Mouse (Mus musculus): ENCODE measurements around the gene Rfc3. TPM values are rescaled to one million over a fixed set of nuclear protein-coding genes. Genes with fewer than 3 reads are reported as not detected.
"Not testable (repeated sequence)": the region's sequence is repeated elsewhere in the genome, so short reads cannot be mapped to it uniquely, and the experiment has no call there.

The Rfc3 gene
- 67.4 and 73.3 TPM in 2 replicates for total RNA-seq (2017)

DNA sequence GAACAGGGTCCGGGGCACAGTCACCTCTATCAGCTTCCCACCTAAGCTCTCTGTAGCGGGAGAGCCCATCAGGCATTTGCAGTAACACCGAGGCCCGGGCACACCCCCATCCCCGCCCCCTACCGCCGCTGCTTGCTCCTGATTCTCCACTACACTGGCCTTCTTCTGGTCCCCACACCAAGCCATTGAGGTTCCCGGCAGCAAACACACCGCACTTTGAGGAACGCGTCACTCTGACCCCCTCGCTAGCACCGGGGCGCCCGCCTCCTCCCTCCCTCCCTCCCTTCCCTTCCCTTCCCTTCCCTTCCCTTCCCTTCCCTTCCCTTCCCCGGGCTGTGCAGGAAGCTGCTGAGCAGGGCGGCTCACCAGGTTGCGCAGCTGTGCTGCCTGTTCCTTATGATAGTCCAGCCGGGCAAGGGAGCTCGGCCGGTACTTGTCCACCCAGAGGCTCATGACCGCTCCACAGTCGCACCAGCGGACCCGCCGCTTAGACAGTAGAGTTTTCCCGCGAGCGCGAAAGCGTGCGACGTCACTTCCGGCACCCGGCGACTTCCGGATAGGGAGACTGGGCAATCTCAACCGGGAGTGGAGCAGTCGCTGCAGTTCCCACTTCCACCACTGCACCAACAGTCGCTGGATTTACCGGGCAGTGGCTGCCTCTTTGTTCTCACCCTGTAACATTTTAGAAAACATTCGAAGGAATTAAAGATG, at the start of gene Rfc3:
Gene Rfc3 (minus strand): TSS at position 543 of the 711 bp plus-strand sequence.
- peak; percentile 99 for ATAC-seq (replicated peaks in 1 of 2; ENCODE audit: insufficient read depth in 1 of 2, low FRiP score in 2 of 2, low TSS enrichment in 1 of 2, low read depth in 1 of 2, poor library complexity in 2 of 2, severe bottlenecking in 2 of 2)

DNA sequence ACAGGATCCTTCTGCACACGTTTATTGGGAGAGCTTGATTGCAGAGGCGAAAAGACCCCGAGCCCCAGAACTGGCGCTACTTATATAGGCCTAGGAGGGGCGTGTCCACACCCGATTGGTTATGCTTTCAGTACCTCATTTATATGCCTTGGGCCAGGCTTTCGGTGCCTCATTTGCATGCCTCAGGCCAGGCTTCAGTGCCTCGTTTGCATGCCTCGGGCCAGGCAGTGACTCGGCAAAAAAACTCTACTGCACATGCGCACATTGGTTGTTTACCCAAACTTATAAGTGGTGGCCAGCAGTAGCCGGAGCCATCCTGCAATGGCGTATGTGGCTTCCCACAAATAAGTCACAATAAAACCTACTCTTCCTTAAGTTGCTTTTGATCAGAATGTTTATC, 42.6 kb upstream of the Rfc3 start:
- not testable (repeated sequence) for ATAC-seq (replicated peaks in 1 of 2; ENCODE audit: insufficient read depth in 1 of 2, low FRiP score in 2 of 2, low TSS enrichment in 1 of 2, low read depth in 1 of 2, poor library complexity in 2 of 2, severe bottlenecking in 2 of 2)

DNA sequence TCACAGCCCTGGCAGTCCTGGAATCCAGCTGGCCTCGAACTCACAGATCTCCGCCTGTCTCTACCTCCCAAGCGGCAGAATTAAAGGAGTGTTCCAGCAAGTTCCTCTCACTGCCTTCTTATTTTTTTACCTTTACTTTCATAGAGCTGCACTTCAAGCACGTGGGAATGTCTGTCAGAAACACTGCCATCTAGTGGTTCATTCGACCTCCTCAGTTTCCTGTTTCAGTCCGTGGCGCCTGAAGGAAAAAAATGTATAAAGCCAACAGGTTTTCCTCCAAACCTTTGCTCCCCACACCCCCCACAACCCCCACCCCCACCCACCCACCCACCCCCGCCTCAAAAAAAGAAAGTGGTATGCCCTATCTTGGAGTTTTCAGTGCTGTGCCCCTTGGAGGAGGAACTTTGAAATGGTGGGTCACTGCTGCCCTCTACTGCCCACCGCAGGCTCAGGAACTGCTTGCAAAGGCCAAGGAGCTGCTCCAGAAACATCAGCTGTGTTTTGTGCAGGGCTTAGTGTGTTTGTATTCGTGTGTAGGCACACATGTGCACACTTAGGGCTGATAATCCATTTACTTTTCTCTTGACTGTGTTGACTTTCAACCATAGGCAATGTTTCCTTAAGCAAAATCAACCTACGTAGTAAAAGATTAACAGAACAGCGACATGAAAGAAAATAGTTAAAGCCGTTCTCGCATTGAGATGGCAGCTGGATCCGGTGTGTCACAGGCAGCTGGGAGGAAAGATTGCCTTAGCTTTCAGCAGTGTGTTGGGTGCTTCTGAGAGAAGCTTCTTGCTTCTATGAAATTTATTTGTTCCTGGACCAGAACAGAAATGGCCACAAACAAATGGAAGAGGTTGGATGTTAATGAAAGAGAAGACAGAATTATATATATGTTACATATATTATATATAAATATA, 35.8 kb upstream of the Rfc3 start:
- ATAC-seq (replicated peaks in 1 of 2; ENCODE audit: insufficient read depth in 1 of 2, low FRiP score in 2 of 2, low TSS enrichment in 1 of 2, low read depth in 1 of 2, poor library complexity in 2 of 2, severe bottlenecking in 2 of 2) = peak; percentile 98 to 99

DNA sequence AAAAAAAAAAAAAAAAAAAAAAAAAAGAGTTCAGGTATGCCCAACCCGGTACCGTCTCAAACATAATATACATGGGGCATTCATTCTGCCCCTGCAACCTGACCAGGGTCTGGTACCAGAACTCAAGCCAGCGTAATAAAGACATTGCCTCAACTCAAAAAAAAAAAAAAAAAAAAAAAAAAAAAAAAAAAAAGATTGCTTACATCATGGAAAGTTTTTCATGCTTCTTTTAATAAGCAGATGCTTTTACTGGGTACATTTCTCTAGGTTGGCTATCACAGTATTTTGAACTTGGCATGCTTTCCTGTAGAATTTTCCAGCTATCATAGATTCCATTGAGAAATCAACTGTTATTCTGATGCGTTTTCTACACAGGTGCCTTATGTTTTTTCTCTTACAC, 11.2 kb upstream of the Rfc3 start:
- ATAC-seq (replicated peaks in 1 of 2; ENCODE audit: insufficient read depth in 1 of 2, low FRiP score in 2 of 2, low TSS enrichment in 1 of 2, low read depth in 1 of 2, poor library complexity in 2 of 2, severe bottlenecking in 2 of 2) = no peak

DNA sequence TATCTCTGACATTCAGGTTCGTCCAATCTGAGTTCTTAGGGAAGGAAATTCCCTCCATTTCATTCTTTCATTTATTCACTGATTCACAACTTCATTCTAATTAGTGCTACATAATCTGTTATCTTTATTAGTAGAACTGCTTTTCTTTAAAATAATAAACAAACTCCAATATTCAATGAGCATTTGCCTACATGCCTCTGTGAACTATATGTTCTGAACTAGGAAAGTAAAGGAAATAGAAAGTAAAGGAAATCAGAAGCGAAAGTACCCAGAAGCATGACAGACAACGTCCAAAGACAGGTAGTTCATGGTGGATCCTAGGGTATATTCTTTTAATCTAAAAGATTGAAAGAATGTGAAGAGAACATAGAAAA, 356 bp upstream of the Rfc3 start:
- ATAC-seq (replicated peaks in 1 of 2; ENCODE audit: insufficient read depth in 1 of 2, low FRiP score in 2 of 2, low TSS enrichment in 1 of 2, low read depth in 1 of 2, poor library complexity in 2 of 2, severe bottlenecking in 2 of 2) = no peak

GRCm38 (mm10) chr5:151644845-151645244, 6.2 kb downstream of the Rfc3 start:
- ATAC-seq (replicated peaks in 1 of 2; ENCODE audit: insufficient read depth in 1 of 2, low FRiP score in 2 of 2, low TSS enrichment in 1 of 2, low read depth in 1 of 2, poor library complexity in 2 of 2, severe bottlenecking in 2 of 2) = peak; percentile 46 to 67; a peak in 1 of 4 replicates

- peak; percentile 89 to 97 for ATAC-seq (replicated peaks in 1 of 2; ENCODE audit: insufficient read depth in 1 of 2, low FRiP score in 2 of 2, low TSS enrichment in 1 of 2, low read depth in 1 of 2, poor library complexity in 2 of 2, severe bottlenecking in 2 of 2)
These were observed 8.2 kb downstream of the Rfc3 start for GRCm38 (mm10) chr5:151642867-151643266.

GRCm38 (mm10) chr5:151642102-151642501, 8.9 kb downstream of the Rfc3 start:
- ATAC-seq (replicated peaks in 1 of 2; ENCODE audit: insufficient read depth in 1 of 2, low FRiP score in 2 of 2, low TSS enrichment in 1 of 2, low read depth in 1 of 2, poor library complexity in 2 of 2, severe bottlenecking in 2 of 2) = no peak

- ATAC-seq (replicated peaks in 1 of 2; ENCODE audit: insufficient read depth in 1 of 2, low FRiP score in 2 of 2, low TSS enrichment in 1 of 2, low read depth in 1 of 2, poor library complexity in 2 of 2, severe bottlenecking in 2 of 2) = no peak
These were observed 45.1 kb downstream of the Rfc3 start, which contains the start of gene Vmn2r18 for GRCm38 (mm10) chr5:151605921-151606320. Gene Vmn2r18, minus strand, starts transcription at chr5:151606021.

DNA sequence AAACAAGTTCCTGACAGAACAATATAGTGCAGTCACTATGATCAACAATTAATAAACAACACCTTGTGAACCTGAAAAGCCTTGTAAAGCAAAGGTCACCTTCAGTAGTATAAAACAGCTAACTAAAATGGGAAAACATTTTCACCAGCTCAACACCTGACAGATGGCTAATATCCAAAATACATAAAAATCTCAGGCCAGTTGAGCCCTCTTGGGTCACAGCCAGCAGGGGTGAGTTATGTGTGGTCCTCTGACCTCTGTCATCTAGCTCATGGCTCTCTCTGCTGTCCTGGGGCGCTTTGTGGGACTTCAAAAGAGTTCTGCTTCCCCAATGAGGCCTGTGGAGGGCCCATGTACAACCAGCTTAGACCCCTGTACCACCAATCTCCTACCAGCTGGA, 49.3 kb downstream of the Rfc3 start:
- no peak for ATAC-seq (replicated peaks in 1 of 2; ENCODE audit: insufficient read depth in 1 of 2, low FRiP score in 2 of 2, low TSS enrichment in 1 of 2, low read depth in 1 of 2, poor library complexity in 2 of 2, severe bottlenecking in 2 of 2)

Other genes starting within 250 kb of the Rfc3 start
- gene Gm42906, start 223.1 kb downstream of the Rfc3 start, total RNA-seq (2017) = not detected in 2 replicates
- gene Vmn2r18, start 45.2 kb downstream of the Rfc3 start, total RNA-seq (2017) = not detected in 2 replicates

All from hematopoietic stem cell, adult 5-6 weeks (primary cell).